Mouse (Mus musculus) thymus, adult 2 months (tissue): Measurements from ENCODE around the gene Rad51b. TPM values are rescaled to one million over a fixed set of nuclear protein-coding genes. Genes with fewer than 3 reads are reported as not detected.

ENCODE experiments used
- DNase-seq: peaks from one replicate; pipeline ENCODE4 v3.0.0; 2021
- H3K27ac ChIP-seq: fragments of 200-500 bp; 2 replicates; pipeline ENCODE4 v1.5.1; 2012; ENCODE audit warnings: low read length, control low read depth; ENCODE audit not compliant: control insufficient read depth, insufficient read depth
- H3K27me3 ChIP-seq: fragments of 200-500 bp; 2 replicates; pipeline ENCODE4 v1.6.1; 2012; ENCODE audit warnings: mild to moderate bottlenecking, low read length, moderate library complexity, mixed read lengths; ENCODE audit not compliant: control insufficient read depth, insufficient read depth
- H3K36me3 ChIP-seq: fragments of 200-500 bp; 2 replicates; pipeline ENCODE4 v1.6.1; 2012; ENCODE audit warnings: mild to moderate bottlenecking, low read length, moderate library complexity; ENCODE audit not compliant: control insufficient read depth, insufficient read depth
- H3K4me1 ChIP-seq: fragments of 200-500 bp; replicated peaks from 2 replicates; pipeline ENCODE4 v1.6.1; 2012; ENCODE audit warnings: low read length; ENCODE audit not compliant: control insufficient read depth, insufficient read depth
- H3K4me3 ChIP-seq: fragments of 200-500 bp; 2 replicates; pipeline ENCODE4 v1.5.1; 2012; ENCODE audit warnings: mild to moderate bottlenecking, low read length, control low read depth, moderate library complexity; ENCODE audit not compliant: control insufficient read depth, insufficient read depth
- CTCF ChIP-seq: fragments of 200-500 bp; IDR thresholded peaks from 2 replicates; pipeline ENCODE4 v1.5.1; 2012; ENCODE audit warnings: mild to moderate bottlenecking, control low read depth, low read length, moderate library complexity, borderline replicate concordance; ENCODE audit not compliant: control insufficient read depth, poor library complexity, insufficient read depth; ENCODE audit errors: extremely low read depth
- POLR2A ChIP-seq: fragments of 200-500 bp; IDR thresholded peaks from 2 replicates; pipeline ENCODE4 v1.6.1; 2012; ENCODE audit warnings: mild to moderate bottlenecking, low read length, control low read depth, moderate library complexity; ENCODE audit not compliant: control insufficient read depth, poor library complexity, insufficient read depth; ENCODE audit errors: extremely low read depth
- WGBS: fragments of 180-500 bp; shearing (Covaris S2); methylation state at CpG from one replicate; pipeline ENCODE4 v1.1.7; 2018; 5-methylcytosine and 5-hydroxymethylcytosine counted together
- polyA plus RNA-seq: library from polyadenylated mRNA; depleted of rRNA; stranded (reverse); fragments of >200 nt; gene quantifications from 2 replicates; pipeline ENCODE4 v1.2.3, GENCODE M21; 2012

Gene Rad51b
- polyA plus RNA-seq, 1 experiment: 1.1 TPM

GRCm38 (mm10) chr12:79535532-79536437 lies 238.7 kb downstream of the Rad51b start:
- no peak for DNase-seq
- H3K4me1 ChIP-seq: no peaks in the 10 kb centered on the region
- H3K27me3 ChIP-seq: no peaks in the 10 kb centered on the region
- TF ChIP-seq POLR2A (no peak), CTCF (no peak)
- no peak overlapping the region for H3K27ac ChIP-seq
- no peaks in the 10 kb centered on the region for H3K36me3 ChIP-seq
- H3K4me3 ChIP-seq: no peak overlapping the region
- WGBS: 91% methylated on average over 9 of the region's 9 CpGs

GRCm38 (mm10) chr12:79540176-79540575 lies 243.1 kb downstream of the Rad51b start:
- TF ChIP-seq POLR2A (no peak), CTCF (no peak)
- WGBS: 68% methylated on average over 5 of the region's 5 CpGs
- no peak overlapping the region for H3K27ac ChIP-seq
- no peak for DNase-seq
- H3K36me3 ChIP-seq: no peaks in the 10 kb centered on the region
- H3K27me3 ChIP-seq: no peaks in the 10 kb centered on the region
- no peaks in the 10 kb centered on the region for H3K4me1 ChIP-seq
- H3K4me3 ChIP-seq: no peak overlapping the region

GRCm38 (mm10) chr12:79541581-79541980 lies 244.5 kb downstream of the Rad51b start:
- DNase-seq: no peak
- H3K4me3 ChIP-seq: no peak overlapping the region
- H3K27ac ChIP-seq: no peak overlapping the region
- TF ChIP-seq POLR2A: no peak
- no peak for TF ChIP-seq CTCF
- 96% methylated on average over 6 of the region's 6 CpGs for WGBS
- H3K27me3 ChIP-seq: no peaks in the 10 kb centered on the region
- H3K36me3 ChIP-seq: no peaks in the 10 kb centered on the region
- no peaks in the 10 kb centered on the region for H3K4me1 ChIP-seq

DNA sequence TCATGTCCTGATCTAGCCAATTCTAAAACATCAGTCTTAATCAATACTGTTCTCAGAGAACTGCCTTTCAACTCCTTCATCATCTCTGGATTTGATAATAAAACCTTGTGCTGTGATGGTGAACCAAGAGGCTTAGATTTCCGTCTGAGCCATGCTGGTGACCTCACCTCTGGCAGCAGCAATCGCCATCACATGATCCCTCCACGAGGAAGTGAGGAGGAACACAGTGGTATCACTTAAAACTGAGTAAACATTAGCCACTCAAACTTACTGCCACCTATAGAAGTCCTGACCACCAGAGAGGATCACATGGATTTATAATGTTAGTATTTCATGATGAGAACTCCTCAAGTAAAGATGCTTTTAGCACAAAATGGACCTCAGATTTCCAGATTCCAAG lies 248.0 kb downstream of the Rad51b start:
- Histone ChIP-seq H3K27ac (no peak overlapping the region), H3K4me3 (no peak overlapping the region), H3K36me3 (no peaks in the 10 kb centered on the region), H3K4me1 (no peaks in the 10 kb centered on the region), H3K27me3 (no peaks in the 10 kb centered on the region)
- TF ChIP-seq CTCF (no peak), POLR2A (no peak)
- 88% methylated on average over 3 of the region's 3 CpGs for WGBS
- no peak for DNase-seq

DNA sequence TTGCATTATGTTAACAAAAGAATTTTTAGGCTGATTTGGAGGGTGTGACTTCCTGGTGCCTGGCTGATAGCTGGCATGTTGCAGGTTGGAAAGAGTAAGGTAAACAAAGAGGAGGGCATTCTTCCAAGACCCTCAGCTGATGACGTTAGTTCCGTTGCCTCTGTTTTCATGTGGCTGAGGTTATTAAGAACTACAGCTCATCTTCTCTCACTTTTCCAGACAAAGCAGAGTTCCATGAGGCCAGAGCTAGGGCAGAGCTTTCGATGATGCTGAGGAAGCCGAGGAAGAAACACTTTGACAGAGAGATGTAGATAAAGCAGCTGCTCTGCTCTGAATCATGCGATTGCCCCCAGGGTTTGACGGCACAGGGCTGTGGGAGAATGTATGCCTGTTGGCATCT lies 250.5 kb downstream of the Rad51b start:
- no peak overlapping the region for H3K27ac ChIP-seq
- WGBS: 91% methylated on average over 6 of the region's 6 CpGs
- DNase-seq: no peak
- H3K4me1 ChIP-seq: no peaks in the 10 kb centered on the region
- no peak overlapping the region for H3K4me3 ChIP-seq
- TF ChIP-seq CTCF (no peak), POLR2A (no peak)
- H3K36me3 ChIP-seq: no peaks in the 10 kb centered on the region
- H3K27me3 ChIP-seq: no peaks in the 10 kb centered on the region

GRCm38 (mm10) chr12:79548607-79549330 lies 251.7 kb downstream of the Rad51b start:
- Histone ChIP-seq H3K36me3 (no peaks in the 10 kb centered on the region), H3K27me3 (no peaks in the 10 kb centered on the region), H3K4me1 (no peaks in the 10 kb centered on the region), H3K4me3 (no peak overlapping the region), H3K27ac (no peak overlapping the region)
- WGBS: 95% methylated on average over 8 of the region's 8 CpGs
- no peak for DNase-seq
- TF ChIP-seq CTCF (no peak), POLR2A (no peak)
